Mouse (Mus musculus): ENCODE measurements at regions not wholly inside any gene's neighbourhood (a gene's known extent, or its start where the extent isn't known, plus 50 kb on each side); places are given as distances from the start of the nearest gene placed in this dataset.

GRCm38 (mm10) chr4:50160893-50161292 is 315.3 kb upstream of the Grin3a start:
- no peaks in the 10 kb centered on the region for H3K4me1 ChIP-seq (ENCODE audit: control insufficient read depth in 1 of 2, insufficient read depth in 2 of 2, low read length in 2 of 2)
- no peaks in the 10 kb centered on the region for H3K79me2 ChIP-seq (ENCODE audit: control insufficient read depth, insufficient read depth, low read length, poor library complexity)
- H3K27me3 ChIP-seq (ENCODE audit: control insufficient read depth in 1 of 2, insufficient read depth in 2 of 2, low read length in 2 of 2), result no peaks in the 10 kb centered on the region
- no peak overlapping the region for H3K27ac ChIP-seq (ENCODE audit: control insufficient read depth, low read depth, low read length)
- no peak overlapping the region for H3K9ac ChIP-seq (ENCODE audit: control insufficient read depth, low read depth, low read length, poor library complexity, severe bottlenecking)
- DNase-seq (ENCODE audit: low read depth, low spot score), result no peak
- no peak overlapping the region for H3K4me3 ChIP-seq (ENCODE audit: control insufficient read depth in 1 of 2, insufficient read depth in 1 of 2, low read depth in 2 of 2, low read length in 2 of 2)
- no peaks in the 10 kb centered on the region for H3K9me3 ChIP-seq (replicated peaks; ENCODE audit: insufficient read depth, low read length)
- no peak for TF ChIP-seq POLR2AphosphoS5 (IDR thresholded peaks at IDR 0.05; ENCODE audit: borderline replicate concordance, low read depth, low read length)
- peak in 1 of 3 experiments; percentile 5; a peak in 1 of 6 replicates for TF ChIP-seq CTCF (IDR thresholded peaks at IDR 0.05 in 2 of 3, conservative IDR thresholded peaks at IDR 0.05 in 1 of 3; ENCODE audit: control insufficient read depth in 1 of 3, insufficient read depth in 1 of 3, low read depth in 2 of 3, low read length in 3 of 3, poor library complexity in 1 of 3, severe bottlenecking in 1 of 3)
- TF ChIP-seq GABPA (IDR thresholded peaks at IDR 0.05; ENCODE audit: low read depth, low read length), result no peak
- H3K36me3 ChIP-seq (ENCODE audit: control insufficient read depth in 1 of 2, insufficient read depth in 2 of 2, low read length in 2 of 2), result no peaks in the 10 kb centered on the region

GRCm38 (mm10) chr4:50145926-50146325 is 300.4 kb upstream of the Grin3a start:
- Histone ChIP-seq H3K9me3 (replicated peaks; ENCODE audit: insufficient read depth, low read length) (no peaks in the 10 kb centered on the region), H3K79me2 (ENCODE audit: control insufficient read depth, insufficient read depth, low read length, poor library complexity) (no peaks in the 10 kb centered on the region), H3K4me1 (ENCODE audit: control insufficient read depth in 1 of 2, insufficient read depth in 2 of 2, low read length in 2 of 2) (no peaks in the 10 kb centered on the region), H3K36me3 (ENCODE audit: control insufficient read depth in 1 of 2, insufficient read depth in 2 of 2, low read length in 2 of 2) (no peaks in the 10 kb centered on the region), H3K27ac (ENCODE audit: control insufficient read depth, low read depth, low read length) (no peak overlapping the region), H3K27me3 (ENCODE audit: control insufficient read depth in 1 of 2, insufficient read depth in 2 of 2, low read length in 2 of 2) (no peaks in the 10 kb centered on the region), H3K9ac (ENCODE audit: control insufficient read depth, low read depth, low read length, poor library complexity, severe bottlenecking) (no peak overlapping the region), H3K4me3 (ENCODE audit: control insufficient read depth in 1 of 2, insufficient read depth in 1 of 2, low read depth in 2 of 2, low read length in 2 of 2) (no peak overlapping the region)
- no peak for DNase-seq (ENCODE audit: low read depth, low spot score)
- no peak for TF ChIP-seq ZNF384 (IDR thresholded peaks at IDR 0.05; ENCODE audit: low read depth, low read length)
- no peak for TF ChIP-seq TBP (IDR thresholded peaks at IDR 0.05; ENCODE audit: low read depth, low read length)
- no peak for TF ChIP-seq MYC (IDR thresholded peaks at IDR 0.05; ENCODE audit: low read depth, low read length)
- TF ChIP-seq ZMIZ1 (IDR thresholded peaks at IDR 0.05; ENCODE audit: low read depth, low read length), result no peak
- TF ChIP-seq KAT2A (conservative IDR thresholded peaks at IDR 0.05; ENCODE audit: low read depth, low read length), result no peak
- no peak for TF ChIP-seq USF1 (IDR thresholded peaks at IDR 0.05; ENCODE audit: low read depth, low read length)
- TF ChIP-seq JUND (IDR thresholded peaks at IDR 0.05; ENCODE audit: low read depth, low read length), result no peak
- no peak for TF ChIP-seq MXI1 (IDR thresholded peaks at IDR 0.05; ENCODE audit: low read depth, low read length)
- TF ChIP-seq SMC3 (IDR thresholded peaks at IDR 0.05; ENCODE audit: low read depth, low read length), result no peak
- TF ChIP-seq MEF2A (IDR thresholded peaks at IDR 0.05; ENCODE audit: extremely low read depth, insufficient replicate concordance, low read depth, low read length, poor library complexity, severe bottlenecking), result no peak
- TF ChIP-seq USF2 (IDR thresholded peaks at IDR 0.05; ENCODE audit: borderline replicate concordance in 1 of 2, insufficient read depth in 1 of 2, low read depth in 1 of 2, low read length in 2 of 2), result no peak
- no peak for TF ChIP-seq ELF1 (IDR thresholded peaks at IDR 0.05; ENCODE audit: low read depth, low read length)
- no peak for TF ChIP-seq MYB (IDR thresholded peaks at IDR 0.05; ENCODE audit: low read depth, low read length)
- TF ChIP-seq EP300 (IDR thresholded peaks at IDR 0.05; ENCODE audit: low read depth in 1 of 2, low read length in 2 of 2), result no peak
- no peak for TF ChIP-seq CTCF (IDR thresholded peaks at IDR 0.05 in 2 of 3, conservative IDR thresholded peaks at IDR 0.05 in 1 of 3; ENCODE audit: control insufficient read depth in 1 of 3, insufficient read depth in 1 of 3, low read depth in 2 of 3, low read length in 3 of 3, poor library complexity in 1 of 3, severe bottlenecking in 1 of 3)
- TF ChIP-seq ZKSCAN1 (IDR thresholded peaks at IDR 0.05; ENCODE audit: low read depth, low read length), result no peak

All from MEL (cell line).